Mouse (Mus musculus): Measurements from ENCODE around the gene Syne1. TPM values are rescaled to one million over a fixed set of nuclear protein-coding genes. Genes with fewer than 3 reads are reported as not detected.

Gene Syne1
- polyA plus RNA-seq, 1 experiment from 2014 or later = 3.1 TPM

GRCm38 (mm10) chr10:5356614-5357013 lies 194.7 kb downstream of the Syne1 start:
- 87% methylated on average over 5 of the region's 5 CpGs for WGBS
- Histone ChIP-seq H3K4me3 (ENCODE audit: low read depth, low read length) (no peak overlapping the region), H3K27ac (replicated peaks; ENCODE audit: low read depth, low read length) (no peak overlapping the region), H3K27me3 (ENCODE audit: control insufficient read depth, insufficient read depth, low read length) (no peaks in the 10 kb centered on the region), H3K4me2 (ENCODE audit: low read depth, low read length) (no peak overlapping the region), H3K4me1 (ENCODE audit: control insufficient read depth, insufficient read depth, low read length) (no peaks in the 10 kb centered on the region), H3K36me3 (replicated peaks; ENCODE audit: control insufficient read depth, insufficient read depth, low read depth, low read length) (no peaks in the 10 kb centered on the region), H3K9ac (replicated peaks; ENCODE audit: low read length) (no peak overlapping the region), H3K9me3 (replicated peaks; ENCODE audit: control insufficient read depth, low read length) (no peaks in the 10 kb centered on the region)
- DNase-seq (ENCODE audit: low spot score) (no peak), ATAC-seq (replicated peaks; ENCODE audit: insufficient number of reproducible peaks, low FRiP score, low TSS enrichment, low read depth) (no peak)

GRCm38 (mm10) chr10:5353390-5353789 lies 197.9 kb downstream of the Syne1 start:
- Histone ChIP-seq H3K4me1 (ENCODE audit: control insufficient read depth, insufficient read depth, low read length) (no peaks in the 10 kb centered on the region), H3K9ac (replicated peaks; ENCODE audit: low read length) (no peak overlapping the region), H3K4me2 (ENCODE audit: low read depth, low read length) (no peak overlapping the region), H3K36me3 (replicated peaks; ENCODE audit: control insufficient read depth, insufficient read depth, low read depth, low read length) (no peaks in the 10 kb centered on the region), H3K4me3 (ENCODE audit: low read depth, low read length) (no peak overlapping the region), H3K27ac (replicated peaks; ENCODE audit: low read depth, low read length) (no peak overlapping the region), H3K9me3 (replicated peaks; ENCODE audit: control insufficient read depth, low read length) (no peaks in the 10 kb centered on the region), H3K27me3 (ENCODE audit: control insufficient read depth, insufficient read depth, low read length) (no peaks in the 10 kb centered on the region)
- 90% methylated on average over 1 of the region's 1 CpGs for WGBS
- DNase-seq (ENCODE audit: low spot score) (no peak), ATAC-seq (replicated peaks; ENCODE audit: insufficient number of reproducible peaks, low FRiP score, low TSS enrichment, low read depth) (no peak)

GRCm38 (mm10) chr10:5346911-5347310 lies 204.4 kb downstream of the Syne1 start:
- WGBS = 56% methylated on average over 1 of the region's 1 CpGs
- H3K4me2 ChIP-seq (ENCODE audit: low read depth, low read length) = no peak overlapping the region
- DNase-seq (ENCODE audit: low spot score) (no peak), ATAC-seq (replicated peaks; ENCODE audit: insufficient number of reproducible peaks, low FRiP score, low TSS enrichment, low read depth) (no peak)
- H3K9me3 ChIP-seq (replicated peaks; ENCODE audit: control insufficient read depth, low read length) = no peaks in the 10 kb centered on the region
- no peak overlapping the region for H3K27ac ChIP-seq (replicated peaks; ENCODE audit: low read depth, low read length)
- no peaks in the 10 kb centered on the region for H3K36me3 ChIP-seq (replicated peaks; ENCODE audit: control insufficient read depth, insufficient read depth, low read depth, low read length)
- H3K9ac ChIP-seq (replicated peaks; ENCODE audit: low read length) = no peak overlapping the region
- H3K4me3 ChIP-seq (ENCODE audit: low read depth, low read length) = no peak overlapping the region
- H3K27me3 ChIP-seq (ENCODE audit: control insufficient read depth, insufficient read depth, low read length) = no peaks in the 10 kb centered on the region
- no peaks in the 10 kb centered on the region for H3K4me1 ChIP-seq (ENCODE audit: control insufficient read depth, insufficient read depth, low read length)

GRCm38 (mm10) chr10:5343211-5343610 lies 208.1 kb downstream of the Syne1 start:
- WGBS = 67% methylated on average over 4 of the region's 4 CpGs
- DNase-seq (ENCODE audit: low spot score) (no peak), ATAC-seq (replicated peaks; ENCODE audit: insufficient number of reproducible peaks, low FRiP score, low TSS enrichment, low read depth) (no peak)
- no peak overlapping the region for H3K27ac ChIP-seq (replicated peaks; ENCODE audit: low read depth, low read length)
- no peaks in the 10 kb centered on the region for H3K36me3 ChIP-seq (replicated peaks; ENCODE audit: control insufficient read depth, insufficient read depth, low read depth, low read length)
- no peaks in the 10 kb centered on the region for H3K4me1 ChIP-seq (ENCODE audit: control insufficient read depth, insufficient read depth, low read length)
- H3K4me2 ChIP-seq (ENCODE audit: low read depth, low read length) = no peak overlapping the region
- H3K9ac ChIP-seq (replicated peaks; ENCODE audit: low read length) = no peak overlapping the region
- H3K27me3 ChIP-seq (ENCODE audit: control insufficient read depth, insufficient read depth, low read length) = no peaks in the 10 kb centered on the region
- no peak overlapping the region for H3K4me3 ChIP-seq (ENCODE audit: low read depth, low read length)
- H3K9me3 ChIP-seq (replicated peaks; ENCODE audit: control insufficient read depth, low read length) = no peaks in the 10 kb centered on the region

- H3K36me3 ChIP-seq (replicated peaks; ENCODE audit: control insufficient read depth, insufficient read depth, low read depth, low read length) = no peaks in the 10 kb centered on the region
- H3K4me1 ChIP-seq (ENCODE audit: control insufficient read depth, insufficient read depth, low read length) = no peaks in the 10 kb centered on the region
- H3K4me3 ChIP-seq (ENCODE audit: low read depth, low read length) = no peak overlapping the region
- H3K27ac ChIP-seq (replicated peaks; ENCODE audit: low read depth, low read length) = no peak overlapping the region
- H3K27me3 ChIP-seq (ENCODE audit: control insufficient read depth, insufficient read depth, low read length) = no peaks in the 10 kb centered on the region
- no peak overlapping the region for H3K4me2 ChIP-seq (ENCODE audit: low read depth, low read length)
- no peak overlapping the region for H3K9ac ChIP-seq (replicated peaks; ENCODE audit: low read length)
- ATAC-seq (replicated peaks; ENCODE audit: insufficient number of reproducible peaks, low FRiP score, low TSS enrichment, low read depth) (no peak), DNase-seq (ENCODE audit: low spot score) (no peak)
- no peaks in the 10 kb centered on the region for H3K9me3 ChIP-seq (replicated peaks; ENCODE audit: control insufficient read depth, low read length)
Measured at GRCm38 (mm10) chr10:5336394-5336793, 214.9 kb downstream of the Syne1 start.

- H3K27ac ChIP-seq (replicated peaks; ENCODE audit: low read depth, low read length) = no peak overlapping the region
- 88% methylated on average over 5 of the region's 5 CpGs for WGBS
- DNase-seq (ENCODE audit: low spot score) = no peak
- no peak overlapping the region for H3K9ac ChIP-seq (replicated peaks; ENCODE audit: low read length)
- no peaks in the 10 kb centered on the region for H3K9me3 ChIP-seq (replicated peaks; ENCODE audit: control insufficient read depth, low read length)
- H3K4me1 ChIP-seq (ENCODE audit: control insufficient read depth, insufficient read depth, low read length) = no peaks in the 10 kb centered on the region
- no peaks in the 10 kb centered on the region for H3K36me3 ChIP-seq (replicated peaks; ENCODE audit: control insufficient read depth, insufficient read depth, low read depth, low read length)
- no peak for ATAC-seq (replicated peaks; ENCODE audit: insufficient number of reproducible peaks, low FRiP score, low TSS enrichment, low read depth)
- H3K4me2 ChIP-seq (ENCODE audit: low read depth, low read length) = no peak overlapping the region
- H3K27me3 ChIP-seq (ENCODE audit: control insufficient read depth, insufficient read depth, low read length) = no peaks in the 10 kb centered on the region
- H3K4me3 ChIP-seq (ENCODE audit: low read depth, low read length) = no peak overlapping the region
Measured at GRCm38 (mm10) chr10:5332801-5333200, 218.5 kb downstream of the Syne1 start.

GRCm38 (mm10) chr10:5326716-5327115 lies 224.6 kb downstream of the Syne1 start:
- H3K9ac ChIP-seq (replicated peaks; ENCODE audit: low read length) = no peak overlapping the region
- H3K9me3 ChIP-seq (replicated peaks; ENCODE audit: control insufficient read depth, low read length) = no peaks in the 10 kb centered on the region
- no peaks in the 10 kb centered on the region for H3K27me3 ChIP-seq (ENCODE audit: control insufficient read depth, insufficient read depth, low read length)
- H3K4me2 ChIP-seq (ENCODE audit: low read depth, low read length) = no peak overlapping the region
- no peak overlapping the region for H3K4me3 ChIP-seq (ENCODE audit: low read depth, low read length)
- DNase-seq (ENCODE audit: low spot score) (no peak), ATAC-seq (replicated peaks; ENCODE audit: insufficient number of reproducible peaks, low FRiP score, low TSS enrichment, low read depth) (no peak)
- H3K27ac ChIP-seq (replicated peaks; ENCODE audit: low read depth, low read length) = no peak overlapping the region
- H3K36me3 ChIP-seq (replicated peaks; ENCODE audit: control insufficient read depth, insufficient read depth, low read depth, low read length) = no peaks in the 10 kb centered on the region
- 75% methylated on average over 9 of the region's 9 CpGs for WGBS
- H3K4me1 ChIP-seq (ENCODE audit: control insufficient read depth, insufficient read depth, low read length) = no peaks in the 10 kb centered on the region

GRCm38 (mm10) chr10:5323741-5324395 lies 227.4 kb downstream of the Syne1 start:
- no peak overlapping the region for H3K4me3 ChIP-seq (ENCODE audit: low read depth, low read length)
- no peaks in the 10 kb centered on the region for H3K27me3 ChIP-seq (ENCODE audit: control insufficient read depth, insufficient read depth, low read length)
- ATAC-seq (replicated peaks; ENCODE audit: insufficient number of reproducible peaks, low FRiP score, low TSS enrichment, low read depth) = no peak
- H3K9ac ChIP-seq (replicated peaks; ENCODE audit: low read length) = no peak overlapping the region
- no peaks in the 10 kb centered on the region for H3K9me3 ChIP-seq (replicated peaks; ENCODE audit: control insufficient read depth, low read length)
- no peaks in the 10 kb centered on the region for H3K36me3 ChIP-seq (replicated peaks; ENCODE audit: control insufficient read depth, insufficient read depth, low read depth, low read length)
- WGBS = 86% methylated on average over 11 of the region's 11 CpGs
- H3K4me1 ChIP-seq (ENCODE audit: control insufficient read depth, insufficient read depth, low read length) = no peaks in the 10 kb centered on the region
- H3K27ac ChIP-seq (replicated peaks; ENCODE audit: low read depth, low read length) = no peak overlapping the region
- no peak overlapping the region for H3K4me2 ChIP-seq (ENCODE audit: low read depth, low read length)
- DNase-seq (ENCODE audit: low spot score) = no peak

All from embryonic facial prominence, embryonic 11.5 days (tissue).